Mouse (Mus musculus) CH12.LX (cell line): ENCODE measurements around the gene Gatd1. TPM values are rescaled to one million over a fixed set of nuclear protein-coding genes. Genes with fewer than 3 reads are reported as not detected.

ENCODE experiments used
- DNase-seq: peaks from one replicate; pipeline ENCODE4 v3.0.0-alpha.2; 2013; ENCODE audit errors: extremely low read depth
- H3K27ac ChIP-seq: 2 replicates; pipeline ENCODE4 v1.5.1; 2012; ENCODE audit warnings: low read depth, mild to moderate bottlenecking, control low read depth, moderate library complexity; ENCODE audit not compliant: insufficient read depth
- H3K27me3 ChIP-seq: replicated peaks from 2 replicates; pipeline ENCODE3; 2012; ENCODE audit warnings: inconsistent platforms
- H3K36me3 ChIP-seq, 2 experiments: replicated peaks in 1 of 2; 2 replicates each; pipeline versions ENCODE3 to v1.6.1; 2012; ENCODE audit warnings: inconsistent platforms in 1 of 2, low read length in 1 of 2, mild to moderate bottlenecking in 1 of 2, mixed read lengths in 1 of 2, moderate library complexity in 1 of 2; ENCODE audit not compliant: control insufficient read depth in 1 of 2, insufficient read depth in 1 of 2
- H3K4me1 ChIP-seq, 2 experiments: 2 replicates each; pipeline ENCODE4 v1.6.1; 2012; ENCODE audit warnings: inconsistent platforms in 1 of 2, moderate library complexity in 1 of 2; ENCODE audit not compliant: insufficient read depth in 2 of 2, control insufficient read depth in 1 of 2
- H3K4me2 ChIP-seq: 2 replicates; pipeline ENCODE4 v1.6.1; 2012; ENCODE audit warnings: low read depth, mild to moderate bottlenecking, control low read depth; ENCODE audit not compliant: poor library complexity, insufficient read depth, severe bottlenecking
- H3K4me3 ChIP-seq, 3 experiments: fragments of 150-350 bp in 1 of 3; sonication (generic) in 1 of 3; replicated peaks in 1 of 3; 2 replicates each; pipeline versions ENCODE3 to v1.5.1; 2011 to 2012; ENCODE audit warnings: low read depth in 2 of 3, low read length in 2 of 3, mild to moderate bottlenecking in 2 of 3, moderate library complexity in 2 of 3, control low read depth in 1 of 3, improper control_type of control experiment in 1 of 3, inconsistent platforms in 1 of 3, mixed read lengths in 1 of 3; ENCODE audit not compliant: poor library complexity in 1 of 3
- H3K79me2 ChIP-seq: replicated peaks from 2 replicates; pipeline ENCODE4 v1.6.1; 2012; ENCODE audit warnings: mild to moderate bottlenecking, moderate library complexity; ENCODE audit not compliant: control insufficient read depth, poor library complexity, insufficient read depth, severe bottlenecking; ENCODE audit errors: extremely low read depth
- H3K9ac ChIP-seq: 2 replicates; pipeline ENCODE4 v1.6.1; 2012; ENCODE audit warnings: low read depth, mild to moderate bottlenecking, control low read depth, moderate library complexity; ENCODE audit not compliant: insufficient read depth
- H3K9me3 ChIP-seq: replicated peaks from 2 replicates; pipeline ENCODE3; 2012; ENCODE audit warnings: low read length, inconsistent platforms, mixed read lengths
- CHD1 ChIP-seq: IDR thresholded peaks from 2 replicates; pipeline ENCODE4 v1.6.1; 2012; ENCODE audit warnings: low read depth, low read length, improper control_type of control experiment, inconsistent platforms
- CHD2 ChIP-seq: IDR thresholded peaks from 2 replicates; pipeline ENCODE4 v1.6.1; 2011; ENCODE audit warnings: low read length, improper control_type of control experiment
- CTCF ChIP-seq, 2 experiments: IDR thresholded peaks in 1 of 2; conservative IDR thresholded peaks in 1 of 2; 2 replicates each; pipeline ENCODE4 v1.5.1; 2011 to 2012; ENCODE audit warnings: low read depth in 2 of 2, low read length in 2 of 2, improper control_type of control experiment in 1 of 2, inconsistent platforms in 1 of 2, mild to moderate bottlenecking in 1 of 2, moderate library complexity in 1 of 2
- ELF1 ChIP-seq: IDR thresholded peaks from 2 replicates; pipeline ENCODE4 v1.6.1; 2014; ENCODE audit warnings: low read depth, mild to moderate bottlenecking, inconsistent platforms, low read length, improper control_type of control experiment
- EP300 ChIP-seq: IDR thresholded peaks from 2 replicates; pipeline ENCODE4 v1.6.1; 2011; ENCODE audit warnings: low read length, improper control_type of control experiment
- ETS1 ChIP-seq: conservative IDR thresholded peaks from 2 replicates; pipeline ENCODE4 v1.6.1; 2012; ENCODE audit warnings: low read depth, mild to moderate bottlenecking, inconsistent platforms, low read length, improper control_type of control experiment, moderate library complexity
- IRF4 ChIP-seq: IDR thresholded peaks from 2 replicates; pipeline ENCODE4 v1.6.1; 2014; ENCODE audit warnings: low read depth, mild to moderate bottlenecking, inconsistent platforms, low read length, improper control_type of control experiment
- JUND ChIP-seq: conservative IDR thresholded peaks from 2 replicates; pipeline ENCODE4 v1.6.1; 2011; ENCODE audit warnings: low read depth, low read length, improper control_type of control experiment
- KAT2A ChIP-seq: IDR thresholded peaks from 2 replicates; pipeline ENCODE4 v1.6.1; 2012; ENCODE audit warnings: low read length, improper control_type of control experiment, inconsistent platforms; ENCODE audit not compliant: insufficient replicate concordance
- MAZ ChIP-seq: IDR thresholded peaks from 2 replicates; pipeline ENCODE4 v1.6.1; 2012; ENCODE audit warnings: low read depth, mild to moderate bottlenecking, inconsistent platforms, low read length, improper control_type of control experiment, moderate library complexity
- MXI1 ChIP-seq: IDR thresholded peaks from 2 replicates; pipeline ENCODE4 v1.6.1; 2011; ENCODE audit warnings: mild to moderate bottlenecking, low read depth, low read length, improper control_type of control experiment
- POLR2A ChIP-seq: IDR thresholded peaks from 2 replicates; pipeline ENCODE4 v1.6.1; 2011; ENCODE audit warnings: low read depth, mild to moderate bottlenecking, improper control_type of control experiment, low read length
- TCF12 ChIP-seq: IDR thresholded peaks from 2 replicates; pipeline ENCODE4 v1.6.1; 2014; ENCODE audit warnings: low read depth, mild to moderate bottlenecking, inconsistent platforms, low read length, improper control_type of control experiment
- ZMIZ1 ChIP-seq: IDR thresholded peaks from 2 replicates; pipeline ENCODE4 v1.6.1; 2012; ENCODE audit warnings: low read depth, mild to moderate bottlenecking, inconsistent platforms, low read length, improper control_type of control experiment
- ZNF384 ChIP-seq: IDR thresholded peaks from 2 replicates; pipeline ENCODE4 v1.6.1; 2012; ENCODE audit warnings: low read depth, low read length, improper control_type of control experiment, inconsistent platforms
- dilution Hi-C: fragments of 300-500 bp; cut with MboI; formaldehyde crosslinking; loops from 2 replicates; pipeline ENCODE4 v1.14.3; 2020; ENCODE audit warnings: low sequenced_read_pairs; ENCODE audit not compliant: extremely low pct_unique_long_range_greater_than_20kb, extremely low pct_ligation_motif_present
- in situ Hi-C: fragments of 300-500 bp; cut with MboI; formaldehyde crosslinking; loops from 3 replicates; pipeline ENCODE4 v1.14.3; 2019; ENCODE audit warnings: low sequenced_read_pairs, low pct_ligation_motif_present, low pct_unique_long_range_greater_than_20kb, mixed read lengths
- polyA plus RNA-seq: library from polyadenylated mRNA; unstranded; fragments of >175 nt; gene quantifications from 2 replicates; pipeline ENCODE4 v1.2.1, GENCODE M21; 2012; ENCODE audit warnings: low read depth; ENCODE audit not compliant: insufficient read length
- total RNA-seq, 2 experiments: library from RNA; depleted of rRNA; stranded (reverse); fragments of 300-350 nt in 1 of 2; fragments of >200 nt in 1 of 2; gene quantifications; 2 replicates each; pipeline ENCODE4 v1.2.3; 2012 to 2014

The Gatd1 gene
- total and polyA plus RNA-seq, 3 experiments = 21.2 to 31.4 (median 29.6) TPM

- no peak for TF ChIP-seq TCF12
- no peak for TF ChIP-seq CHD2
- no peak for TF ChIP-seq MXI1
- TF ChIP-seq IRF4 = no peak
- TF ChIP-seq POLR2A = no peak
- no peak for TF ChIP-seq ETS1
- no peak for TF ChIP-seq MAZ
- no peak for TF ChIP-seq JUND
- TF ChIP-seq EP300 = no peak
- no peaks in the 10 kb centered on the region for H3K36me3 ChIP-seq
- dilution Hi-C loops = no loop called here
- peaks cover 8 to 41% of the 10 kb centered on the region in 2 experiments; a peak in 3 of 4 replicates for H3K4me1 ChIP-seq
- H3K79me2 ChIP-seq = no peaks in the 10 kb centered on the region
- H3K27me3 ChIP-seq = no peaks in the 10 kb centered on the region
- no peak overlapping the region for H3K4me3 ChIP-seq
- H3K27ac ChIP-seq = no peak overlapping the region
- DNase-seq = no peak
- no peaks in the 10 kb centered on the region for H3K9me3 ChIP-seq
- in situ Hi-C loops = loop anchor here (25.0 kb wide), 1 partner anchor 386 kb away; no protein-coding TSS in a partner anchor
- no peak overlapping the region for H3K4me2 ChIP-seq
- H3K9ac ChIP-seq = no peak overlapping the region
These were observed 40.3 kb downstream of the Gatd1 start for GRCm38 (mm10) chr7:141373611-141374010.

- H3K27me3 ChIP-seq = no peaks in the 10 kb centered on the region
- peak overlapping the region; percentile 13; the same call in 1 of the 2 replicates for H3K9ac ChIP-seq
- no peaks in the 10 kb centered on the region for H3K36me3 ChIP-seq
- dilution Hi-C loops (no loop called here), in situ Hi-C loops (loop anchor here (25.0 kb wide), 1 partner anchor 385 kb away; no protein-coding TSS in a partner anchor)
- peak; percentile 46 for DNase-seq
- TF ChIP-seq ZMIZ1 = no peak
- H3K9me3 ChIP-seq = peaks cover 5% of the 10 kb centered on the region
- H3K4me2 ChIP-seq = no peak overlapping the region; the same call in 1 of the 2 replicates
- H3K4me1 ChIP-seq = peaks cover 8 to 41% of the 10 kb centered on the region in 2 experiments; a peak in 3 of 4 replicates
- H3K79me2 ChIP-seq = no peaks in the 10 kb centered on the region
- H3K27ac ChIP-seq = no peak overlapping the region
- H3K4me3 ChIP-seq = no peak overlapping the region
These were observed 41.9 kb downstream of the Gatd1 start for GRCm38 (mm10) chr7:141371942-141372595.

GRCm38 (mm10) chr7:141369918-141370317, 44.0 kb downstream of the Gatd1 start:
- Histone ChIP-seq H3K27me3 (peaks cover 5% of the 10 kb centered on the region), H3K9me3 (peaks cover 5% of the 10 kb centered on the region), H3K27ac (no peak overlapping the region), H3K4me3 (no peak overlapping the region), H3K36me3 (no peaks in the 10 kb centered on the region), H3K4me1 (peaks cover 8 to 37% of the 10 kb centered on the region in 2 experiments; a peak in 3 of 4 replicates), H3K9ac (no peak overlapping the region), H3K4me2 (no peak overlapping the region), H3K79me2 (no peaks in the 10 kb centered on the region)
- in situ Hi-C loops = loop anchor here (10.0 to 25.0 kb wide), 2 partner anchors 105 to 383 kb away; partner anchors contain the start of gene Irf7
- dilution Hi-C loops = no loop called here
- no peak for TF ChIP-seq JUND
- no peak for TF ChIP-seq CHD1
- no peak for TF ChIP-seq CTCF (conservative IDR thresholded peaks at IDR 0.05 in 1 of 2, IDR thresholded peaks at IDR 0.05 in 1 of 2; ENCODE audit: low read depth in 2 of 2, low read length in 2 of 2)
- TF ChIP-seq KAT2A = no peak
- no peak for TF ChIP-seq ZNF384
- TF ChIP-seq ELF1 = 0 out of 2 replicates have a peak, but pooled peaks have one; percentile 13
- DNase-seq = no peak
